Mouse (Mus musculus) mammary gland, adult 2 months (tissue): ENCODE data around the gene Hnrnpa2b1. TPM values are rescaled to one million over a fixed set of nuclear protein-coding genes. Genes with fewer than 3 reads are reported as not detected.

Source experiments
- polyA plus RNA-seq: library from polyadenylated mRNA; depleted of rRNA; stranded (reverse); fragments of >200 nt; gene quantifications from 2 replicates; pipeline ENCODE4 v1.2.3, GENCODE M21; 2012; ENCODE audit warnings: low replicate concordance; rRNA removed

Hnrnpa2b1 gene
- 40.3 and 64.9 TPM in 2 replicates for polyA plus RNA-seq

GRCm38 (mm10) chr6:51469715-51470310, at the start of gene Hnrnpa2b1:
Gene Hnrnpa2b1 (minus strand): TSS chr6:51469894.

GRCm38 (mm10) chr6:51470311-51471178, 851 bp upstream of the Hnrnpa2b1 start, which contains the start of gene Cbx3:
Gene Cbx3 (plus strand): TSS chr6:51470360.

GRCm38 (mm10) chr6:51432535-51433397, 36.9 kb downstream of the Hnrnpa2b1 start, which contains the start of gene Nfe2l3:
Gene Nfe2l3 (plus strand): TSS chr6:51432670.

Other genes starting within 250 kb of the Hnrnpa2b1 start
- 2.2 and 5.3 TPM in 2 replicates for gene Nfe2l3, start 37.2 kb downstream of the Hnrnpa2b1 start, polyA plus RNA-seq
- 5.9 and 7.0 TPM in 2 replicates for gene Cbx3, start 466 bp upstream of the Hnrnpa2b1 start, polyA plus RNA-seq
- 4.8 and 15.1 TPM in 2 replicates for gene Snx10, start 54.0 kb upstream of the Hnrnpa2b1 start, polyA plus RNA-seq